In genomic region chr16:72510716-72511199, GRCm38 (mm10) we compare ENCODE assay signal across 11 mouse cellular contexts.
A peak's percentile ranks its signal among the peaks of the same experiment; 100 is the strongest.
DNase-seq lines count a peak whose midpoint lies in the region; ATAC-seq and TF ChIP-seq lines count a peak whose summit lies in the region.
"Had no signal": no experiment of that assay in that cellular context is flagged by ENCODE, and none has a peak within 500 bp of the region (broad histone marks: within the 10 kb centered on the region; RNA-seq: fewer than 3 reads in every experiment).

No protein-coding gene starts in this region.

- no peak overlapping the region for H3K4me2 ChIP-seq in embryonic facial prominence, embryonic 11.5 days (ENCODE audit: low read depth, low read length)
- 0 out of 2 replicates have a peak overlapping the region, but pooled peaks have one; percentile 16 for H3K4me2 ChIP-seq in embryonic facial prominence, embryonic 14.5 days (ENCODE audit: low read depth, low read length)
- peak overlapping the region; percentile 43 for H3K4me2 ChIP-seq in neural tube, embryonic 12.5 days (replicated peaks)
- H3K4me2 ChIP-seq: heart, embryonic 11.5 days; liver, embryonic 15.5 days had no signal

- peak; percentile 28 for DNase-seq in embryonic facial prominence, embryonic 11.5 days (ENCODE audit: low spot score)
- DNase-seq in embryonic facial prominence, embryonic 10.5 days (ENCODE audit: low spot score) = no peak
- peak; percentile 23 for DNase-seq in embryonic facial prominence, embryonic 14.5 days (ENCODE audit: low spot score)
- DNase-seq in layer of hippocampus, adult 2 months (ENCODE audit: low spot score in 2 of 2) = peak; percentile 23 to 26
- no peak for DNase-seq in kidney, adult 8-10 months
- DNase-seq in B cell, adult 2 months = no peak
- no peak for DNase-seq in heart, embryonic 10.5 days (ENCODE audit: low spot score)

- H3K4me1 ChIP-seq in embryonic facial prominence, embryonic 11.5 days (ENCODE audit: control insufficient read depth, insufficient read depth, low read length) = no peaks in the 10 kb centered on the region
- H3K4me1 ChIP-seq in embryonic facial prominence, embryonic 10.5 days = peaks cover 8% of the 10 kb centered on the region; the same call in 1 of the 2 replicates
- no peaks in the 10 kb centered on the region for H3K4me1 ChIP-seq in embryonic facial prominence, embryonic 14.5 days (ENCODE audit: control insufficient read depth, insufficient read depth, low read length)
- no peaks in the 10 kb centered on the region for H3K4me1 ChIP-seq in neural tube, embryonic 12.5 days
- no peaks in the 10 kb centered on the region for H3K4me1 ChIP-seq in heart, embryonic 10.5 days
- H3K4me1 ChIP-seq: liver, embryonic 15.5 days had no signal

- H3K9ac ChIP-seq in embryonic facial prominence, embryonic 11.5 days (replicated peaks; ENCODE audit: low read length) = no peak overlapping the region
- H3K9ac ChIP-seq in embryonic facial prominence, embryonic 14.5 days (ENCODE audit: low read depth, low read length) = no peak overlapping the region
- H3K9ac ChIP-seq in neural tube, embryonic 12.5 days = no peak overlapping the region
- H3K9ac ChIP-seq: liver, embryonic 15.5 days had no signal

- no peaks in the 10 kb centered on the region for H3K9me3 ChIP-seq in embryonic facial prominence, embryonic 11.5 days (replicated peaks; ENCODE audit: control insufficient read depth, low read length)
- no peaks in the 10 kb centered on the region for H3K9me3 ChIP-seq in embryonic facial prominence, embryonic 10.5 days
- no peaks in the 10 kb centered on the region for H3K9me3 ChIP-seq in embryonic facial prominence, embryonic 14.5 days (ENCODE audit: control insufficient read depth, low read length)
- H3K9me3 ChIP-seq in neural tube, embryonic 12.5 days = no peaks in the 10 kb centered on the region
- no peaks in the 10 kb centered on the region for H3K9me3 ChIP-seq in heart, embryonic 10.5 days
- H3K9me3 ChIP-seq: liver, embryonic 15.5 days had no signal

- H3K27ac ChIP-seq in embryonic facial prominence, embryonic 11.5 days (replicated peaks; ENCODE audit: low read depth, low read length) = no peak overlapping the region
- no peak overlapping the region for H3K27ac ChIP-seq in embryonic facial prominence, embryonic 10.5 days (replicated peaks)
- no peak overlapping the region for H3K27ac ChIP-seq in embryonic facial prominence, embryonic 14.5 days (replicated peaks; ENCODE audit: low read depth, low read length)
- peak overlapping the region; percentile 15; the same call in 1 of the 2 replicates for H3K27ac ChIP-seq in layer of hippocampus, adult 2 months
- no peak overlapping the region for H3K27ac ChIP-seq in neural tube, embryonic 12.5 days
- no peak overlapping the region for H3K27ac ChIP-seq in heart, embryonic 10.5 days
- H3K27ac ChIP-seq: kidney, postnatal 0 days; liver, embryonic 15.5 days had no signal

- H3K27me3 ChIP-seq in embryonic facial prominence, embryonic 11.5 days (ENCODE audit: control insufficient read depth, insufficient read depth, low read length) = no peaks in the 10 kb centered on the region
- H3K27me3 ChIP-seq in embryonic facial prominence, embryonic 10.5 days (replicated peaks; ENCODE audit: low read depth, poor library complexity, severe bottlenecking) = no peaks in the 10 kb centered on the region
- H3K27me3 ChIP-seq in embryonic facial prominence, embryonic 14.5 days (replicated peaks; ENCODE audit: control insufficient read depth, insufficient read depth, low read length) = no peaks in the 10 kb centered on the region
- no peaks in the 10 kb centered on the region for H3K27me3 ChIP-seq in neural tube, embryonic 12.5 days (replicated peaks)
- no peaks in the 10 kb centered on the region for H3K27me3 ChIP-seq in heart, embryonic 10.5 days (ENCODE audit: insufficient read depth, poor library complexity, severe bottlenecking)
- H3K27me3 ChIP-seq: liver, embryonic 15.5 days had no signal

- no peak overlapping the region for H3K4me3 ChIP-seq in embryonic facial prominence, embryonic 11.5 days (ENCODE audit: low read depth, low read length)
- no peak overlapping the region for H3K4me3 ChIP-seq in embryonic facial prominence, embryonic 10.5 days
- no peak overlapping the region for H3K4me3 ChIP-seq in embryonic facial prominence, embryonic 14.5 days (ENCODE audit: low read depth, low read length)
- peak overlapping the region; percentile 19; the same call in 1 of the 2 replicates for H3K4me3 ChIP-seq in layer of hippocampus, adult 2 months
- H3K4me3 ChIP-seq in neural tube, embryonic 12.5 days = no peak overlapping the region
- no peak overlapping the region for H3K4me3 ChIP-seq in heart, embryonic 10.5 days
- H3K4me3 ChIP-seq: liver, embryonic 15.5 days had no signal

- 24% methylated on average over 6 of the region's 6 CpGs for WGBS in embryonic facial prominence, embryonic 11.5 days
- 21% methylated on average over 6 of the region's 6 CpGs for WGBS in embryonic facial prominence, embryonic 10.5 days
- 27% methylated on average over 6 of the region's 6 CpGs for WGBS in embryonic facial prominence, embryonic 14.5 days
- 9% methylated on average over 6 of the region's 6 CpGs for WGBS in neural tube, embryonic 12.5 days
- 51% methylated on average over 6 of the region's 6 CpGs for WGBS in heart, embryonic 10.5 days

- H3K36me3 ChIP-seq in embryonic facial prominence, embryonic 11.5 days (replicated peaks; ENCODE audit: control insufficient read depth, insufficient read depth, low read depth, low read length) = no peaks in the 10 kb centered on the region
- no peaks in the 10 kb centered on the region for H3K36me3 ChIP-seq in embryonic facial prominence, embryonic 10.5 days (replicated peaks)
- H3K36me3 ChIP-seq in embryonic facial prominence, embryonic 14.5 days (ENCODE audit: control insufficient read depth, insufficient read depth, low read length) = no peaks in the 10 kb centered on the region
- no peaks in the 10 kb centered on the region for H3K36me3 ChIP-seq in neural tube, embryonic 12.5 days
- no peaks in the 10 kb centered on the region for H3K36me3 ChIP-seq in heart, embryonic 10.5 days
- H3K36me3 ChIP-seq: liver, embryonic 15.5 days had no signal

- peak; percentile 44; the same call in 1 of the 2 replicates for ATAC-seq in embryonic facial prominence, embryonic 11.5 days (replicated peaks; ENCODE audit: insufficient number of reproducible peaks, low FRiP score, low TSS enrichment, low read depth)
- no peak for ATAC-seq in embryonic facial prominence, embryonic 14.5 days (ENCODE audit: low read depth)
- ATAC-seq in neural tube, embryonic 12.5 days (ENCODE audit: low FRiP score, low read depth) = peak; percentile 86

- TF ChIP-seq CTCF in layer of hippocampus, adult 2 months (conservative IDR thresholded peaks at IDR 0.05) = no peak

Comparison
In these comparisons a context has a peak if more than half of its experiments do, and no peak if none do; other contexts are left out.
1. DNase-seq: peak in embryonic facial prominence, embryonic 11.5 days (single experiment), embryonic facial prominence, embryonic 14.5 days (single experiment) and layer of hippocampus, adult 2 months (2 of 2); none in embryonic facial prominence, embryonic 10.5 days (single experiment), kidney, adult 8-10 months (0 of 2), B cell, adult 2 months (0 of 2) and heart, embryonic 10.5 days (single experiment).